Mouse (Mus musculus): Measurements from ENCODE around the gene Nup54. TPM values are rescaled to one million over a fixed set of nuclear protein-coding genes. Genes with fewer than 3 reads are reported as not detected.
A peak's percentile ranks its signal among the peaks of the same experiment; 100 is the strongest.

The Nup54 gene
- not detected in 2 replicates for polyA plus RNA-seq (2012; ENCODE audit: insufficient read depth, insufficient read length, low replicate concordance, missing spikeins)

GRCm38 (mm10) chr5:92435025-92435584, at the start of gene Nup54:
Gene Nup54 (minus strand): TSS chr5:92435219.
- no peak within 1 kb of the TSS for H3K27ac ChIP-seq (ENCODE audit: insufficient read depth, low read depth, low read length)

GRCm38 (mm10) chr5:92472863-92473262, 37.8 kb upstream of the Nup54 start:
- 78% methylated on average over 5 of the region's 5 CpGs for WGBS
- Histone ChIP-seq H3K4me1 (ENCODE audit: control insufficient read depth, insufficient read depth, low read length) (peaks cover 9% of the 10 kb centered on the region), H3K27ac (ENCODE audit: insufficient read depth, low read depth, low read length) (no peak overlapping the region), H3K4me3 (ENCODE audit: insufficient read depth, low read depth, low read length) (no peak overlapping the region)
- TF ChIP-seq CTCF (IDR thresholded peaks at IDR 0.05; ENCODE audit: insufficient read depth, low read depth, low read length) (no peak), POLR2A (IDR thresholded peaks at IDR 0.05; ENCODE audit: insufficient read depth, low read depth, low read length) (no peak)

More at GRCm38 (mm10) chr5:92435025-92435584, at the start of gene Nup54:
- Histone ChIP-seq H3K4me3 (ENCODE audit: insufficient read depth, low read depth, low read length) (peak within 1 kb of the TSS; percentile 78), H3K4me1 (ENCODE audit: control insufficient read depth, insufficient read depth, low read length) (no peaks in the 10 kb centered on the region)
- under 1% methylated on average over 34 of the region's 34 CpGs for WGBS
- TF ChIP-seq CTCF (IDR thresholded peaks at IDR 0.05; ENCODE audit: insufficient read depth, low read depth, low read length) (peak; percentile 23; the same call in 1 of the 2 replicates), POLR2A (IDR thresholded peaks at IDR 0.05; ENCODE audit: insufficient read depth, low read depth, low read length) (peak; percentile 72)

GRCm38 (mm10) chr5:92471531-92471930, 36.5 kb upstream of the Nup54 start:
- no peak overlapping the region for H3K4me3 ChIP-seq (ENCODE audit: insufficient read depth, low read depth, low read length)
- WGBS = 91% methylated on average over 4 of the region's 4 CpGs
- TF ChIP-seq POLR2A (IDR thresholded peaks at IDR 0.05; ENCODE audit: insufficient read depth, low read depth, low read length) (no peak), CTCF (IDR thresholded peaks at IDR 0.05; ENCODE audit: insufficient read depth, low read depth, low read length) (no peak)
- no peak overlapping the region for H3K27ac ChIP-seq (ENCODE audit: insufficient read depth, low read depth, low read length)
- H3K4me1 ChIP-seq (ENCODE audit: control insufficient read depth, insufficient read depth, low read length) = peaks cover 9% of the 10 kb centered on the region

- no peak overlapping the region for H3K4me3 ChIP-seq (ENCODE audit: insufficient read depth, low read depth, low read length)
- WGBS = 86% methylated on average over 18 of the region's 18 CpGs
- TF ChIP-seq POLR2A (IDR thresholded peaks at IDR 0.05; ENCODE audit: insufficient read depth, low read depth, low read length) = no peak
- TF ChIP-seq CTCF (IDR thresholded peaks at IDR 0.05; ENCODE audit: insufficient read depth, low read depth, low read length) = no peak
- H3K27ac ChIP-seq (ENCODE audit: insufficient read depth, low read depth, low read length) = no peak overlapping the region
- peaks cover 9% of the 10 kb centered on the region for H3K4me1 ChIP-seq (ENCODE audit: control insufficient read depth, insufficient read depth, low read length)
Observed at GRCm38 (mm10) chr5:92469201-92470130, 34.4 kb upstream of the Nup54 start.

- peaks cover 9% of the 10 kb centered on the region for H3K4me1 ChIP-seq (ENCODE audit: control insufficient read depth, insufficient read depth, low read length)
- no peak for TF ChIP-seq CTCF (IDR thresholded peaks at IDR 0.05; ENCODE audit: insufficient read depth, low read depth, low read length)
- TF ChIP-seq POLR2A (IDR thresholded peaks at IDR 0.05; ENCODE audit: insufficient read depth, low read depth, low read length) = no peak
- H3K4me3 ChIP-seq (ENCODE audit: insufficient read depth, low read depth, low read length) = no peak overlapping the region
- no peak overlapping the region for H3K27ac ChIP-seq (ENCODE audit: insufficient read depth, low read depth, low read length)
- 81% methylated on average over 6 of the region's 6 CpGs for WGBS
Observed at GRCm38 (mm10) chr5:92468234-92468633, 33.2 kb upstream of the Nup54 start.

GRCm38 (mm10) chr5:92467102-92467766, 32.2 kb upstream of the Nup54 start:
- WGBS = 86% methylated on average over 8 of the region's 8 CpGs
- no peak for TF ChIP-seq POLR2A (IDR thresholded peaks at IDR 0.05; ENCODE audit: insufficient read depth, low read depth, low read length)
- no peak for TF ChIP-seq CTCF (IDR thresholded peaks at IDR 0.05; ENCODE audit: insufficient read depth, low read depth, low read length)
- no peak overlapping the region for H3K27ac ChIP-seq (ENCODE audit: insufficient read depth, low read depth, low read length)
- peaks cover 9% of the 10 kb centered on the region for H3K4me1 ChIP-seq (ENCODE audit: control insufficient read depth, insufficient read depth, low read length)
- H3K4me3 ChIP-seq (ENCODE audit: insufficient read depth, low read depth, low read length) = no peak overlapping the region

- TF ChIP-seq POLR2A (IDR thresholded peaks at IDR 0.05; ENCODE audit: insufficient read depth, low read depth, low read length) (no peak), CTCF (IDR thresholded peaks at IDR 0.05; ENCODE audit: insufficient read depth, low read depth, low read length) (no peak)
- H3K27ac ChIP-seq (ENCODE audit: insufficient read depth, low read depth, low read length) = no peak overlapping the region
- H3K4me1 ChIP-seq (ENCODE audit: control insufficient read depth, insufficient read depth, low read length) = peaks cover 9% of the 10 kb centered on the region
- WGBS = 88% methylated on average over 5 of the region's 5 CpGs
- H3K4me3 ChIP-seq (ENCODE audit: insufficient read depth, low read depth, low read length) = no peak overlapping the region
Observed at GRCm38 (mm10) chr5:92465511-92465910, 30.5 kb upstream of the Nup54 start.

GRCm38 (mm10) chr5:92461321-92461720, 26.3 kb upstream of the Nup54 start:
- no peak overlapping the region for H3K4me3 ChIP-seq (ENCODE audit: insufficient read depth, low read depth, low read length)
- no peaks in the 10 kb centered on the region for H3K4me1 ChIP-seq (ENCODE audit: control insufficient read depth, insufficient read depth, low read length)
- WGBS = 25% methylated on average over 5 of the region's 5 CpGs
- H3K27ac ChIP-seq (ENCODE audit: insufficient read depth, low read depth, low read length) = no peak overlapping the region
- no peak for TF ChIP-seq POLR2A (IDR thresholded peaks at IDR 0.05; ENCODE audit: insufficient read depth, low read depth, low read length)
- peak; percentile 70 for TF ChIP-seq CTCF (IDR thresholded peaks at IDR 0.05; ENCODE audit: insufficient read depth, low read depth, low read length)
